Mouse (Mus musculus) olfactory bulb, adult 2 months (tissue): ENCODE results near the gene Gsdma3.
"Not testable (repeated sequence)": the region's sequence is repeated elsewhere in the genome, so short reads cannot be mapped to it uniquely, and the experiment has no call there.

Experiments used
- CTCF ChIP-seq: fragments of 200-500 bp; IDR thresholded peaks from 2 replicates; pipeline ENCODE4 v1.5.1; 2012; ENCODE audit warnings: low read depth, mild to moderate bottlenecking, low read length, moderate library complexity; ENCODE audit not compliant: insufficient read depth
- POLR2A ChIP-seq: fragments of 200-500 bp; IDR thresholded peaks from 2 replicates; pipeline ENCODE4 v1.6.1; 2012; ENCODE audit warnings: mild to moderate bottlenecking, low read depth, low read length, moderate library complexity; ENCODE audit not compliant: insufficient read depth

GRCm38 (mm10) chr11:98624381-98624780 is 1.8 kb upstream of the Gsdma3 start:
- not testable (repeated sequence) for TF ChIP-seq CTCF, POLR2A
